Mouse (Mus musculus) large intestine, adult 2 months (tissue): ENCODE measurements around the gene Gm8138. TPM values are rescaled to one million over a fixed set of nuclear protein-coding genes. Genes with fewer than 3 reads are reported as not detected.
"Not testable (repeated sequence)": the region's sequence is repeated elsewhere in the genome, so short reads cannot be mapped to it uniquely, and the experiment has no call there.

ENCODE experiments used
- DNase-seq: peaks from one replicate; pipeline ENCODE4 v3.0.0-alpha.2; 2012; ENCODE audit warnings: low read depth, low spot score
- WGBS: fragments of 180-500 bp; shearing (Covaris S2); methylation state at CpG from one replicate; pipeline ENCODE4 v1.1.7; 2018; 5-methylcytosine and 5-hydroxymethylcytosine counted together
- polyA plus RNA-seq: library from polyadenylated mRNA; depleted of rRNA; stranded (reverse); fragments of >200 nt; gene quantifications from 2 replicates; pipeline ENCODE4 v1.2.3, GENCODE M21; 2012; rRNA removed

Gm8138 gene
- not detected in 2 replicates for polyA plus RNA-seq

DNA sequence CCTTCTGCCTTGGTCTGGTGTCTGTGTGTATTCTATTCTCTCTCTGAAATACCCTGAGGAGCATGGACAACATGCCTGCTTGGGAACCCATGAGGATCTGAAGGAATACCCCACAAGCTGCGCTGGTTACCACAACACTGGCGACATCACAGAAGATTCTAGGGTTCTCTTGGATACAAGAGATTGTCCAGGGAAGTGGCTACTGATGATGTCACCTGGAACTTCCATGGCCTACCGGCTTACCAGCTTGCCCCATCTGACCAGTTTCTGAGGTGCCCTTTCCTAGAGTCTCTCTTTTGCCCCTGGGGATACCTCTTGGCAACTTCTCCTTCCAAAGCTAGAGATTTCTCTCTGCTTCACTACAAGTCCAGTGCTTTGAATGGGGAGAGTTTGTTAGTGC, at the start of gene Gm8138:
Gene Gm8138 (minus strand): TSS at position 101 of the 400 bp plus-strand sequence.
- DNase-seq = not testable (repeated sequence)
- no CpG with 5 or more reads among the region's 3 CpGs for WGBS

DNA sequence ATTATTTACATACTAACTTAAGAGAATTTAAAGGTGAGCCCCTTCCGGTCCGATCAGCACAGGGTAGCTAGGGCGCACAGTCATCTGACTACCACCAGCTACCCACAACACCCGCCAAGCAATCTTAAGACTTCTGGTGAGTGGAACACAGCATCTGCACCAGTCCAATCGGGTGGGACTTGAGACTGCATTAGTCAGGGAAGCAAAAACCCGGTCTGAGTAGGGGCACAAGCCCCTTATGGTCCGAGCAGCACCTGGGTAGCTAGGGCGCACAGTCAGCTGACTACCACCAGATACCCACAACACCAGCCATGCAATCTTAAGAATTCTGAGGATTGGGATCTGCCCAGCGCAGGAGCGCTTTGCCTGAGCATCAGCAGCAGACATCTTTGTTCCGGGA, 54.4 kb downstream of the Gm8138 start:
- 83% methylated on average over 11 of the region's 11 CpGs for WGBS
- not testable (repeated sequence) for DNase-seq

Other genes with a start within 250 kb of the Gm8138 start
- gene Gm7233, start 236.5 kb downstream of the Gm8138 start, polyA plus RNA-seq = not detected in 2 replicates
- not detected in 2 replicates for gene Gm8122, start 181.0 kb downstream of the Gm8138 start, polyA plus RNA-seq
- not detected in 2 replicates for gene Gm8126, start 157.7 kb downstream of the Gm8138 start, polyA plus RNA-seq
- gene Gm9732, start 141.3 kb downstream of the Gm8138 start, polyA plus RNA-seq = not detected in 2 replicates
- gene Gm8127, start 122.5 kb downstream of the Gm8138 start, polyA plus RNA-seq = not detected in 2 replicates
- gene 1700001F09Rik, start 68.5 kb downstream of the Gm8138 start, polyA plus RNA-seq = not detected in 2 replicates
- not detected in 2 replicates for gene Gm5799, start 127.2 kb upstream of the Gm8138 start, polyA plus RNA-seq
- not detected in 2 replicates for gene Gm17654, start 162.8 kb upstream of the Gm8138 start, polyA plus RNA-seq
- not detected in 2 replicates for gene Gm10375, start 191.7 kb upstream of the Gm8138 start, polyA plus RNA-seq